Mouse (Mus musculus) intestine, embryonic 16.5 days (tissue): ENCODE measurements around the gene Mdfi. TPM values are rescaled to one million over a fixed set of nuclear protein-coding genes. Genes with fewer than 3 reads are reported as not detected.
A peak's percentile ranks its signal among the peaks of the same experiment; 100 is the strongest.

Source experiments
- ATAC-seq: fragments of 200-750 bp; cut with Nextera tagmentation; 2 replicates; pipeline ENCODE4 v1.8.0; 2017; ENCODE audit warnings: moderate TSS enrichment, moderate library complexity
- H3K27ac ChIP-seq: fragments of 300-500 bp; sonication (generic); 2 replicates; pipeline ENCODE4 v1.5.1; 2014; ENCODE audit warnings: mild to moderate bottlenecking, low read length
- H3K27me3 ChIP-seq: fragments of 300-500 bp; sonication (generic); replicated peaks from 2 replicates; pipeline ENCODE4 v1.6.1; 2014; ENCODE audit warnings: low read length, control low read depth, mixed read lengths; ENCODE audit not compliant: control insufficient read depth, insufficient read depth
- H3K36me3 ChIP-seq: fragments of 300-500 bp; sonication (generic); 2 replicates; pipeline ENCODE4 v1.6.1; 2014; ENCODE audit warnings: low read length, control low read depth; ENCODE audit not compliant: control insufficient read depth, insufficient read depth
- H3K4me1 ChIP-seq: fragments of 300-500 bp; sonication (generic); 2 replicates; pipeline ENCODE4 v1.6.1; 2014; ENCODE audit warnings: low read length, control low read depth, mixed read lengths; ENCODE audit not compliant: control insufficient read depth, insufficient read depth
- H3K4me2 ChIP-seq: fragments of 300-500 bp; sonication (generic); 2 replicates; pipeline ENCODE4 v1.6.1; 2014; ENCODE audit warnings: low read depth, low read length, control low read depth
- H3K4me3 ChIP-seq: fragments of 300-500 bp; sonication (generic); 2 replicates; pipeline ENCODE4 v1.5.1; 2014; ENCODE audit warnings: mild to moderate bottlenecking, low read length
- H3K9ac ChIP-seq: fragments of 300-500 bp; sonication (generic); 2 replicates; pipeline ENCODE4 v1.6.1; 2014; ENCODE audit warnings: low read depth, low read length
- H3K9me3 ChIP-seq: fragments of 300-500 bp; sonication (generic); 2 replicates; pipeline ENCODE4 v1.6.1; 2016; ENCODE audit warnings: low read length, control low read depth; ENCODE audit not compliant: control insufficient read depth
- WGBS: fragments of 180-500 bp; shearing (Covaris S2); extraction: QIAGEN DNeasy Blood & Tissue Kit; methylation state at CpG from one replicate; pipeline ENCODE4 v1.1.7; 2014; 5-methylcytosine and 5-hydroxymethylcytosine counted together
- polyA plus RNA-seq: library from polyadenylated mRNA; unstranded; fragments of >200 nt; fragmentation: Nextera tagmentation; extraction: Ambion mirVana; gene quantifications from 2 replicates; pipeline ENCODE4 v1.2.1, GENCODE M21; 2015

Mdfi gene
- polyA plus RNA-seq, 1 experiment from 2014 or later, result 8.8 TPM

- no peaks in the 10 kb centered on the region for H3K27me3 ChIP-seq
- no peak overlapping the region for H3K4me2 ChIP-seq
- peaks cover 19% of the 10 kb centered on the region for H3K36me3 ChIP-seq
- H3K27ac ChIP-seq, result no peak overlapping the region
- no peaks in the 10 kb centered on the region for H3K9me3 ChIP-seq
- no peak overlapping the region for H3K4me3 ChIP-seq
- H3K9ac ChIP-seq, result no peak overlapping the region
- no peak for ATAC-seq
- WGBS, result 83% methylated on average over 31 of the region's 31 CpGs
- H3K4me1 ChIP-seq, result peaks cover 6% of the 10 kb centered on the region
Measured at GRCm38 (mm10) chr17:47872311-47873011, 38.0 kb upstream of the Mdfi start.

GRCm38 (mm10) chr17:47869874-47870273 is 35.4 kb upstream of the Mdfi start:
- Histone ChIP-seq H3K36me3 (peaks cover 15% of the 10 kb centered on the region), H3K4me2 (no peak overlapping the region), H3K9ac (no peak overlapping the region), H3K4me1 (peaks cover 6% of the 10 kb centered on the region), H3K9me3 (no peaks in the 10 kb centered on the region), H3K27ac (no peak overlapping the region), H3K4me3 (no peak overlapping the region), H3K27me3 (no peaks in the 10 kb centered on the region)
- 90% methylated on average over 10 of the region's 10 CpGs for WGBS
- no peak for ATAC-seq

GRCm38 (mm10) chr17:47866037-47866436 is 31.5 kb upstream of the Mdfi start:
- peaks cover 13% of the 10 kb centered on the region for H3K36me3 ChIP-seq
- WGBS, result 65% methylated on average over 10 of the region's 10 CpGs

GRCm38 (mm10) chr17:47864496-47864895 is 30.0 kb upstream of the Mdfi start:
- H3K36me3 ChIP-seq, result peaks cover 7% of the 10 kb centered on the region; the same call in 1 of the 2 replicates
- ATAC-seq, result peak; percentile 82
- no peak overlapping the region for H3K27ac ChIP-seq
- no peak overlapping the region for H3K4me3 ChIP-seq
- no peaks in the 10 kb centered on the region for H3K9me3 ChIP-seq
- H3K9ac ChIP-seq, result no peak overlapping the region
- H3K4me1 ChIP-seq, result peaks cover 12% of the 10 kb centered on the region; the same call in 1 of the 2 replicates
- H3K4me2 ChIP-seq, result peak overlapping the region; percentile 37
- WGBS, result 3% methylated on average over 17 of the region's 17 CpGs
- no peaks in the 10 kb centered on the region for H3K27me3 ChIP-seq

More at GRCm38 (mm10) chr17:47866037-47866436, 31.5 kb upstream of the Mdfi start:
- no peak overlapping the region for H3K27ac ChIP-seq
- no peak overlapping the region for H3K4me3 ChIP-seq
- no peak for ATAC-seq
- peaks cover 12% of the 10 kb centered on the region; the same call in 1 of the 2 replicates for H3K4me1 ChIP-seq
- H3K4me2 ChIP-seq, result no peak overlapping the region
- H3K9me3 ChIP-seq, result no peaks in the 10 kb centered on the region
- no peak overlapping the region for H3K9ac ChIP-seq
- H3K27me3 ChIP-seq, result no peaks in the 10 kb centered on the region

GRCm38 (mm10) chr17:47863437-47863836 is 28.9 kb upstream of the Mdfi start:
- Histone ChIP-seq H3K27ac (no peak overlapping the region), H3K9ac (peak overlapping the region; percentile 36), H3K9me3 (no peaks in the 10 kb centered on the region), H3K4me2 (peak overlapping the region; percentile 4; the same call in 1 of the 2 replicates), H3K27me3 (no peaks in the 10 kb centered on the region), H3K36me3 (peaks cover 1% of the 10 kb centered on the region; the same call in 1 of the 2 replicates), H3K4me3 (no peak overlapping the region), H3K4me1 (peaks cover 12% of the 10 kb centered on the region; the same call in 1 of the 2 replicates)
- WGBS, result 14% methylated on average over 11 of the region's 11 CpGs
- ATAC-seq, result peak; percentile 41

GRCm38 (mm10) chr17:47863023-47863422 is 28.5 kb upstream of the Mdfi start:
- no peak overlapping the region for H3K9ac ChIP-seq
- peaks cover 12% of the 10 kb centered on the region; the same call in 1 of the 2 replicates for H3K4me1 ChIP-seq
- no peak overlapping the region for H3K27ac ChIP-seq
- ATAC-seq, result peak; percentile 18; the same call in 1 of the 2 replicates
- 43% methylated on average over 4 of the region's 4 CpGs for WGBS
- H3K4me3 ChIP-seq, result no peak overlapping the region
- H3K4me2 ChIP-seq, result no peak overlapping the region
- H3K36me3 ChIP-seq, result no peaks in the 10 kb centered on the region
- H3K27me3 ChIP-seq, result no peaks in the 10 kb centered on the region
- no peaks in the 10 kb centered on the region for H3K9me3 ChIP-seq

- Histone ChIP-seq H3K9me3 (no peaks in the 10 kb centered on the region), H3K27me3 (no peaks in the 10 kb centered on the region), H3K27ac (no peak overlapping the region), H3K9ac (no peak overlapping the region), H3K4me2 (no peak overlapping the region), H3K36me3 (no peaks in the 10 kb centered on the region), H3K4me1 (peaks cover 10% of the 10 kb centered on the region), H3K4me3 (no peak overlapping the region)
- 75% methylated on average over 4 of the region's 4 CpGs for WGBS
- no peak for ATAC-seq
Measured at GRCm38 (mm10) chr17:47855544-47855943, 21.1 kb upstream of the Mdfi start.

GRCm38 (mm10) chr17:47854908-47855307 is 20.4 kb upstream of the Mdfi start:
- H3K9ac ChIP-seq, result no peak overlapping the region
- H3K36me3 ChIP-seq, result no peaks in the 10 kb centered on the region
- WGBS, result 84% methylated on average over 8 of the region's 8 CpGs
- no peak overlapping the region for H3K27ac ChIP-seq
- H3K4me3 ChIP-seq, result no peak overlapping the region
- H3K27me3 ChIP-seq, result no peaks in the 10 kb centered on the region
- no peak overlapping the region for H3K4me2 ChIP-seq
- no peaks in the 10 kb centered on the region for H3K9me3 ChIP-seq
- peaks cover 10% of the 10 kb centered on the region for H3K4me1 ChIP-seq
- ATAC-seq, result no peak

- 73% methylated on average over 4 of the region's 4 CpGs for WGBS
- peak; percentile 57 for ATAC-seq
- Histone ChIP-seq H3K4me3 (no peak overlapping the region), H3K4me2 (no peak overlapping the region), H3K36me3 (no peaks in the 10 kb centered on the region), H3K27me3 (no peaks in the 10 kb centered on the region), H3K9me3 (no peaks in the 10 kb centered on the region), H3K4me1 (peaks cover 10% of the 10 kb centered on the region), H3K27ac (no peak overlapping the region), H3K9ac (no peak overlapping the region)
Measured at GRCm38 (mm10) chr17:47853760-47854159, 19.3 kb upstream of the Mdfi start.
